Mouse (Mus musculus): ENCODE measurements at regions not wholly inside any gene's neighbourhood (a gene's known extent, or its start where the extent isn't known, plus 50 kb on each side); places are given as distances from the start of the nearest gene placed in this dataset.

GRCm38 (mm10) chr5:148754363-148754762 lies 174.8 kb downstream of the Katnal1 start:
- no peak overlapping the region for H3K4me3 ChIP-seq (replicated peaks; ENCODE audit: low read length)
- H3K27me3 ChIP-seq (ENCODE audit: control insufficient read depth, insufficient read depth, low read length): no peaks in the 10 kb centered on the region
- no peak for TF ChIP-seq POLR2A (IDR thresholded peaks at IDR 0.05; ENCODE audit: borderline replicate concordance, extremely low read depth, insufficient read depth, insufficient read length)
- no peak overlapping the region for H3K27ac ChIP-seq (replicated peaks; ENCODE audit: low read depth, low read length)
- no peak overlapping the region for H3K9ac ChIP-seq (ENCODE audit: low read depth, low read length, severe bottlenecking)
- H3K36me3 ChIP-seq (ENCODE audit: control insufficient read depth, insufficient read depth, low read length): no peaks in the 10 kb centered on the region
- DNase-seq (ENCODE audit: low spot score): no peak
- H3K9me3 ChIP-seq (ENCODE audit: control insufficient read depth, low read length): no peaks in the 10 kb centered on the region
- H3K4me2 ChIP-seq (replicated peaks; ENCODE audit: low read depth, low read length, severe bottlenecking): no peak overlapping the region
- no peak for ATAC-seq (ENCODE audit: low FRiP score, low read depth)
- peaks cover 14% of the 10 kb centered on the region for H3K4me1 ChIP-seq (ENCODE audit: control insufficient read depth, insufficient read depth, low read length)
- WGBS: 92% methylated on average over 6 of the region's 6 CpGs

GRCm38 (mm10) chr5:148753457-148753856 lies 175.7 kb downstream of the Katnal1 start:
- Histone ChIP-seq H3K27ac (replicated peaks; ENCODE audit: low read depth, low read length) (no peak overlapping the region), H3K27me3 (ENCODE audit: control insufficient read depth, insufficient read depth, low read length) (no peaks in the 10 kb centered on the region), H3K4me2 (replicated peaks; ENCODE audit: low read depth, low read length, severe bottlenecking) (no peak overlapping the region), H3K9me3 (ENCODE audit: control insufficient read depth, low read length) (no peaks in the 10 kb centered on the region), H3K4me3 (replicated peaks; ENCODE audit: low read length) (no peak overlapping the region), H3K36me3 (ENCODE audit: control insufficient read depth, insufficient read depth, low read length) (no peaks in the 10 kb centered on the region), H3K4me1 (ENCODE audit: control insufficient read depth, insufficient read depth, low read length) (peaks cover 7% of the 10 kb centered on the region), H3K9ac (ENCODE audit: low read depth, low read length, severe bottlenecking) (no peak overlapping the region)
- no peak for ATAC-seq (ENCODE audit: low FRiP score, low read depth)
- TF ChIP-seq POLR2A (IDR thresholded peaks at IDR 0.05; ENCODE audit: borderline replicate concordance, extremely low read depth, insufficient read depth, insufficient read length): no peak
- DNase-seq (ENCODE audit: low spot score): no peak
- WGBS: 53% methylated on average over 4 of the region's 4 CpGs

DNA sequence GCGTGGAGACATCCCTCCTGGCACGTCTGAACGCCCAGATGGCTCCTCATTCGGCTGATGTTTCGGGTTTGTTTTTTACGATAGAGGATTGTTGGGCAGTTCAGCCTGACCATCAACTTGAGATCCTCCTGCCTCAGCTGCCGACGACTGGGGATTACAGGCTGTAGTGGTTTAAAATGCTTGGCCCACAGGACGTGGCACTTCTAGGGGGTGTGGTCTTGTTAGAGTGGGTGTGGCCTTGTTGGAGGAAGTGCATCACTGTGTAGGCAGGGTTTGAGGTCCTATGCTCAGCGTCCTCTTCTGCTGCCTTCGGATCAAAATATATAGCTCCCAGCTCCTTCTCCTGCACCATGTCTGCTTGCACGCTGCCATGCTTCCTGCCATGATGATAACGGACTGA lies 177.1 kb downstream of the Katnal1 start:
- Histone ChIP-seq H3K4me3 (replicated peaks; ENCODE audit: low read length) (no peak overlapping the region), H3K4me1 (ENCODE audit: control insufficient read depth, insufficient read depth, low read length) (no peaks in the 10 kb centered on the region; the same call in 1 of the 2 replicates), H3K4me2 (replicated peaks; ENCODE audit: low read depth, low read length, severe bottlenecking) (no peak overlapping the region), H3K36me3 (ENCODE audit: control insufficient read depth, insufficient read depth, low read length) (no peaks in the 10 kb centered on the region), H3K9ac (ENCODE audit: low read depth, low read length, severe bottlenecking) (no peak overlapping the region), H3K9me3 (ENCODE audit: control insufficient read depth, low read length) (no peaks in the 10 kb centered on the region), H3K27ac (replicated peaks; ENCODE audit: low read depth, low read length) (no peak overlapping the region), H3K27me3 (ENCODE audit: control insufficient read depth, insufficient read depth, low read length) (no peaks in the 10 kb centered on the region)
- ATAC-seq (ENCODE audit: low FRiP score, low read depth) (no peak), DNase-seq (ENCODE audit: low spot score) (no peak)
- 95% methylated on average over 13 of the region's 13 CpGs for WGBS
- no peak for TF ChIP-seq POLR2A (IDR thresholded peaks at IDR 0.05; ENCODE audit: borderline replicate concordance, extremely low read depth, insufficient read depth, insufficient read length)

- no peaks in the 10 kb centered on the region for H3K36me3 ChIP-seq (ENCODE audit: control insufficient read depth, insufficient read depth, low read length)
- DNase-seq (ENCODE audit: low spot score): no peak
- no peak overlapping the region for H3K27ac ChIP-seq (replicated peaks; ENCODE audit: low read depth, low read length)
- H3K9ac ChIP-seq (ENCODE audit: low read depth, low read length, severe bottlenecking): no peak overlapping the region
- no peak overlapping the region for H3K4me2 ChIP-seq (replicated peaks; ENCODE audit: low read depth, low read length, severe bottlenecking)
- 87% methylated on average over 16 of the region's 16 CpGs for WGBS
- no peaks in the 10 kb centered on the region for H3K27me3 ChIP-seq (ENCODE audit: control insufficient read depth, insufficient read depth, low read length)
- no peak overlapping the region for H3K4me3 ChIP-seq (replicated peaks; ENCODE audit: low read length)
- no peak for TF ChIP-seq POLR2A (IDR thresholded peaks at IDR 0.05; ENCODE audit: borderline replicate concordance, extremely low read depth, insufficient read depth, insufficient read length)
- H3K9me3 ChIP-seq (ENCODE audit: control insufficient read depth, low read length): no peaks in the 10 kb centered on the region
- no peaks in the 10 kb centered on the region; the same call in 1 of the 2 replicates for H3K4me1 ChIP-seq (ENCODE audit: control insufficient read depth, insufficient read depth, low read length)
- no peak for ATAC-seq (ENCODE audit: low FRiP score, low read depth)
These were observed 179.0 kb downstream of the Katnal1 start for GRCm38 (mm10) chr5:148750002-148750734.

DNA sequence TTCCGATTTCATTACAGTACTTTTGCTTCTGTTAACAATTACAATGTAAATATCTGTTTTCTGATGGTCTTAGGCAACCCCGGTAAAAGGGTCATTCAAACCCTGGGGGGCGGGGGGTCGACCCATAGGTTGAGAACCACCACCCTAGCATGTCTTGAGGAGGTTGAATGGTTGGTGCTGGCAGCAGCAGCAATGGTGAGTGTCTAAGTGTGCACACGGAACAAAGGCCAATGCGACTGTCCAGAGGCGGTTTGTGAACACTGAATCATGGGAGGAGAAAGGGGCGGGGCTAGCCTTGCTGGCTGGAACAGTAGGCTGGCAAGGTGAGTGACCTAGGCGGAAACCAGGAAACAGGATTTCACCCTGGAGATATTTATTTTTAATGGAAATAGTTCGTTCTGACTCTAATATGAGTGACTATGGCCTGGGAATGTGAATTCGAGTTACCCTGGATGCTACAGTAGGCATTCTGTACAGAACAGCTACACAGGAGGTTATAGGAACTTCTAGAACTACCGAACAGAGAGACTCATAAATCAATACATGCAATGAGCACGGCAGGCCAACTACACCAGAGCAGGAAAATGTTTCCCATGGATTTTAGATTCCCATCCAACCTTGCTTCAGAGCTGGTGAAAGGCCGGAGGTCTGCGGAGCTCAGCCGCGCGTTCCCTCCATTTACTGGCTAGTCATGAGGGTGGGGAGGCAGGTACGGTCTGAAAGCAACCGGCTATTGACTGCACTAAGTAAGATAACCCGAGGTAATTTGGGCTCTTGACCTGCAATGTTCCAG lies 181.0 kb downstream of the Katnal1 start:
- Histone ChIP-seq H3K36me3 (ENCODE audit: control insufficient read depth, insufficient read depth, low read length) (no peaks in the 10 kb centered on the region), H3K9me3 (ENCODE audit: control insufficient read depth, low read length) (no peaks in the 10 kb centered on the region), H3K27me3 (ENCODE audit: control insufficient read depth, insufficient read depth, low read length) (no peaks in the 10 kb centered on the region), H3K4me1 (ENCODE audit: control insufficient read depth, insufficient read depth, low read length) (no peaks in the 10 kb centered on the region), H3K9ac (ENCODE audit: low read depth, low read length, severe bottlenecking) (no peak overlapping the region), H3K27ac (replicated peaks; ENCODE audit: low read depth, low read length) (no peak overlapping the region), H3K4me2 (replicated peaks; ENCODE audit: low read depth, low read length, severe bottlenecking) (no peak overlapping the region), H3K4me3 (replicated peaks; ENCODE audit: low read length) (no peak overlapping the region)
- DNase-seq (ENCODE audit: low spot score): no peak
- ATAC-seq (ENCODE audit: low FRiP score, low read depth): no peak
- TF ChIP-seq POLR2A (IDR thresholded peaks at IDR 0.05; ENCODE audit: borderline replicate concordance, extremely low read depth, insufficient read depth, insufficient read length): no peak
- WGBS: 85% methylated on average over 21 of the region's 21 CpGs
